In genomic region chr11:103240740-103241139, GRCm38 (mm10) we compare ENCODE assay signal across 12 mouse cellular contexts. TPM values are rescaled to one million over a fixed set of nuclear protein-coding genes. Genes with fewer than 3 reads are reported as not detected.
DNase-seq lines count a peak whose midpoint lies in the region; ATAC-seq lines count a peak whose summit lies in the region.
"Had no signal": no experiment of that assay in that cellular context is flagged by ENCODE, and none has a peak within 500 bp of the region (broad histone marks: within the 10 kb centered on the region; RNA-seq: fewer than 3 reads in every experiment).

No protein-coding gene starts in this region.

- WGBS in hindbrain, embryonic 13.5 days, result 53% methylated on average over 7 of the region's 7 CpGs
- 53% methylated on average over 7 of the region's 7 CpGs for WGBS in hindbrain, embryonic 12.5 days
- 32% methylated on average over 7 of the region's 7 CpGs for WGBS in intestine, embryonic 16.5 days

- H3K4me2 ChIP-seq in hindbrain, embryonic 13.5 days, result no peak overlapping the region
- no peak overlapping the region for H3K4me2 ChIP-seq in hindbrain, embryonic 12.5 days (replicated peaks)
- H3K4me2 ChIP-seq in intestine, embryonic 16.5 days (ENCODE audit: low read depth, low read length), result no peak overlapping the region

- no peaks in the 10 kb centered on the region for H3K27me3 ChIP-seq in hindbrain, embryonic 13.5 days
- no peaks in the 10 kb centered on the region for H3K27me3 ChIP-seq in hindbrain, embryonic 12.5 days
- H3K27me3 ChIP-seq in intestine, embryonic 16.5 days (replicated peaks; ENCODE audit: control insufficient read depth, insufficient read depth, low read length), result no peaks in the 10 kb centered on the region

- peak; percentile 56 for DNase-seq in adrenal gland, adult 2 months
- no peak for DNase-seq in adrenal gland, adult 18-20 months (ENCODE audit: low spot score in 2 of 2)
- DNase-seq in lung, postnatal 36 days, result peak; percentile 47
- no peak for DNase-seq in liver
- no peak for DNase-seq in left cerebral cortex, adult 11 months (ENCODE audit: low spot score)
- DNase-seq: cerebellum, adult 18-20 months; liver, postnatal 0 days had no signal

- no peak overlapping the region for H3K9ac ChIP-seq in hindbrain, embryonic 13.5 days
- no peak overlapping the region for H3K9ac ChIP-seq in hindbrain, embryonic 12.5 days
- no peak overlapping the region for H3K9ac ChIP-seq in intestine, embryonic 16.5 days (ENCODE audit: low read depth, low read length)
- H3K9ac ChIP-seq: liver, postnatal 0 days had no signal

- H3K27ac ChIP-seq in hindbrain, embryonic 13.5 days, result 0 out of 2 replicates have a peak overlapping the region, but pooled peaks have one; percentile 1
- no peak overlapping the region for H3K27ac ChIP-seq in hindbrain, embryonic 12.5 days
- H3K27ac ChIP-seq in intestine, embryonic 16.5 days (ENCODE audit: low read length), result no peak overlapping the region

- H3K36me3 ChIP-seq in hindbrain, embryonic 13.5 days, result peaks cover 43% of the 10 kb centered on the region
- peaks cover 44% of the 10 kb centered on the region for H3K36me3 ChIP-seq in hindbrain, embryonic 12.5 days
- H3K36me3 ChIP-seq in intestine, embryonic 16.5 days (ENCODE audit: control insufficient read depth, insufficient read depth, low read length), result no peaks in the 10 kb centered on the region; the same call in 1 of the 2 replicates

- H3K9me3 ChIP-seq in hindbrain, embryonic 13.5 days, result no peaks in the 10 kb centered on the region
- H3K9me3 ChIP-seq in hindbrain, embryonic 12.5 days (replicated peaks), result no peaks in the 10 kb centered on the region
- H3K9me3 ChIP-seq in intestine, embryonic 16.5 days (ENCODE audit: control insufficient read depth, low read length), result no peaks in the 10 kb centered on the region

- no peak for ATAC-seq in hindbrain, embryonic 13.5 days (ENCODE audit: low FRiP score)
- no peak for ATAC-seq in hindbrain, embryonic 12.5 days (ENCODE audit: low FRiP score)
- ATAC-seq in intestine, embryonic 16.5 days, result peak; percentile 67
- ATAC-seq: hindbrain, embryonic 16.5 days; liver, postnatal 0 days had no signal

- H3K4me1 ChIP-seq in hindbrain, embryonic 13.5 days (replicated peaks), result peaks cover 26% of the 10 kb centered on the region
- H3K4me1 ChIP-seq in hindbrain, embryonic 12.5 days, result peaks cover 7% of the 10 kb centered on the region; the same call in 1 of the 2 replicates
- peaks cover under 1% of the 10 kb centered on the region for H3K4me1 ChIP-seq in intestine, embryonic 16.5 days (ENCODE audit: control insufficient read depth, insufficient read depth, low read length)

- H3K4me3 ChIP-seq in hindbrain, embryonic 13.5 days, result no peak overlapping the region
- H3K4me3 ChIP-seq in hindbrain, embryonic 12.5 days, result no peak overlapping the region
- no peak overlapping the region for H3K4me3 ChIP-seq in intestine, embryonic 16.5 days (ENCODE audit: low read length)

RNA-seq across cellular contexts. Expression of gene Spata32, which starts 22.5 kb away (rescaled TPM):
- total RNA-seq in adrenal gland, adult 2 months (2021), result not detected
- not detected in 2 replicates for polyA plus RNA-seq in adrenal gland, adult 2 months (2012; rRNA removed)
- not detected for total RNA-seq in adrenal gland, adult 18-20 months (2021)
- 0.40 and 0.58 TPM in 2 replicates for polyA plus RNA-seq in hindbrain, embryonic 13.5 days (2015; fragmentation: Nextera tagmentation; extraction: Ambion mirVana)
- polyA plus RNA-seq in hindbrain, embryonic 12.5 days (2016; fragmentation: Nextera tagmentation; extraction: Ambion mirVana), result 0.21 TPM in 1 of 2 replicates, not detected in the other
- polyA plus RNA-seq in intestine, embryonic 16.5 days (2015; fragmentation: Nextera tagmentation; extraction: Ambion mirVana), result not detected in 2 replicates
- total RNA-seq: ES-E14 had no signal
- polyA plus RNA-seq: liver, postnatal 0 days had no signal

RNA-seq across cellular contexts. Expression of gene Map3k14, which starts 26.5 kb away (rescaled TPM):
- total RNA-seq in adrenal gland, adult 2 months (2021), result 1 to 10 TPM; 5.3 to 9.7 TPM
- polyA plus RNA-seq in adrenal gland, adult 2 months (2012; rRNA removed), result 12.6 and 18.2 TPM in 2 replicates
- total RNA-seq in adrenal gland, adult 18-20 months (2021), result 10 to 100 TPM in 1 of 2 experiments, 1 to 10 TPM in 1; 9.2 to 10.5 TPM
- 3.2 and 3.4 TPM in 2 replicates for polyA plus RNA-seq in hindbrain, embryonic 13.5 days (2015; fragmentation: Nextera tagmentation; extraction: Ambion mirVana)
- 3.9 and 4.8 TPM in 2 replicates for polyA plus RNA-seq in hindbrain, embryonic 12.5 days (2016; fragmentation: Nextera tagmentation; extraction: Ambion mirVana)
- 3.1 TPM in 2 replicates for polyA plus RNA-seq in intestine, embryonic 16.5 days (2015; fragmentation: Nextera tagmentation; extraction: Ambion mirVana)

RNA-seq across cellular contexts. Expression of gene 1700023F06Rik, which starts 32.4 kb away (rescaled TPM):
- total RNA-seq in adrenal gland, adult 2 months (2021), result under 1 TPM; 0.45 to 0.52 TPM
- polyA plus RNA-seq in adrenal gland, adult 2 months (2012; rRNA removed), result 1.4 and 2.1 TPM in 2 replicates
- under 1 TPM; 0.27 to 0.61 TPM for total RNA-seq in adrenal gland, adult 18-20 months (2021)
- polyA plus RNA-seq in hindbrain, embryonic 13.5 days (2015; fragmentation: Nextera tagmentation; extraction: Ambion mirVana), result 0.87 and 1.3 TPM in 2 replicates
- 0.34 and 0.71 TPM in 2 replicates for polyA plus RNA-seq in hindbrain, embryonic 12.5 days (2016; fragmentation: Nextera tagmentation; extraction: Ambion mirVana)
- polyA plus RNA-seq in intestine, embryonic 16.5 days (2015; fragmentation: Nextera tagmentation; extraction: Ambion mirVana), result 0.57 and 0.83 TPM in 2 replicates
- total RNA-seq: ES-E14 had no signal

Comparison
In these comparisons a context has a peak if more than half of its experiments do, and no peak if none do; other contexts are left out.
1. DNase-seq: peak in adrenal gland, adult 2 months (single experiment) and lung, postnatal 36 days (single experiment); none in adrenal gland, adult 18-20 months (0 of 2), liver (single experiment) and left cerebral cortex, adult 11 months (single experiment).